Mouse (Mus musculus): ENCODE results near the gene Psg19.
"Not testable (repeated sequence)": the region's sequence is repeated elsewhere in the genome, so short reads cannot be mapped to it uniquely, and the experiment has no call there.

Psg19 gene

DNA sequence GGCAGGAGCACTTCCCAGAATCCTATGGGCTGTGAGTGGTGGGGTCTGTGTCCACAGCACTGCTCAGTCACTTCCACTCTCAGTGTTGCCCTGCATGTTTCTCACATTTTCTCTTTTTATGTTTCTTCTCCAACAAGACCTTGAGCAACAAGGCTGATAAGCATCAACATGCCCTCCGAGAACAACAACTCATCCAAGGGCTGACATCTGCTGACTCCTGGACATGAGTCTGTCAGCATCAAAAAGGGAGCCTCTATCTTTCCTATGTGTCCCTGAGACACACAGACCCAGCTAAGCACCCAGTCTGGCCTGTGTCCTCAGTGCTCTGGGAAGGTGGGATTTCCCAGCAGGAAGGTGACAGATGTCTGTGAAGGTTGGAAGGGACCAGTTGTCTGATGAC is at the start of gene Psg19:
TSS of gene Psg19 (minus strand) at position 101 of the 400 bp plus-strand sequence.
- in situ Hi-C loops (cut with MboI, MseI): no loop called here

DNA sequence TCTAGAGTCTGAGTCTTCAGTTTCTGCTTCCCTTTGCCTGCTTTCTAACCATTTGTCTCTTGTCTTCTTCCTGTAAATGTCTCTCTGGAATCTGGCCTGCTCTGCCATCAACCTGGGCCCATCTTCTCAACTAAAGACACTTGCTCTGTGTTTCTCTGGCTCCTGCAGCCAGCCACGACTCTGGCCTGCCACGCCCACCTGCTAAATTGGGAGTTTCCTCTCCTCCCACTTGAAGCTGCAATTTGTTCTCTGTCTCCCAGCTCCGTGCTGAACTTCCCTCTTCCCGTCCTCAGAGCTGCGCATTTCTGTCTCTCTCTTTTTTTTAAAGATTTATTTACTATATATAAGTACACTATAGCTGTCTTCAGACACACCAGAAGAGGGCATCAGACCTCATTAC is 46.5 kb upstream of the Psg19 start:
- in situ Hi-C loops (cut with MboI, MseI): no loop called here

DNA sequence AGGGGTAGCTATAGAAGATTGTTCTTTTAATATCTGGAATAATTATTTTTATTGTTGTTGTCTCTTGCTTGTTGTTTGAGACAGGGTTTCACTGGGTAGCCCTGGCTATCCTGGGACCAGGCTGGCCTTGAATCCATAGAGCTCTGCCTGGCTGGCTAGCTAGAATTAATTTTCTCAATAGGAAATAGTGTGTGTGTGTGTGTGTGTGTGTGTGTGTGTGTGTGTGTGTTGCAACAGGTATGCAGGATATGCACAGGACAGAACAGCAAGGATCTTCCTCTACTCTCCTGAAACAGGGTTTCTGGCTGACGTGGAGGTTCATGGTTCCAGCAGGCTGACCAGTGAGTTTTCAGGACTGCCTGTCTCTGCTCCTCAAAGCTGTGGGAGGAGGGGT is 42.9 kb upstream of the Psg19 start:
- in situ Hi-C loops (cut with MboI, MseI): no loop called here

DNA sequence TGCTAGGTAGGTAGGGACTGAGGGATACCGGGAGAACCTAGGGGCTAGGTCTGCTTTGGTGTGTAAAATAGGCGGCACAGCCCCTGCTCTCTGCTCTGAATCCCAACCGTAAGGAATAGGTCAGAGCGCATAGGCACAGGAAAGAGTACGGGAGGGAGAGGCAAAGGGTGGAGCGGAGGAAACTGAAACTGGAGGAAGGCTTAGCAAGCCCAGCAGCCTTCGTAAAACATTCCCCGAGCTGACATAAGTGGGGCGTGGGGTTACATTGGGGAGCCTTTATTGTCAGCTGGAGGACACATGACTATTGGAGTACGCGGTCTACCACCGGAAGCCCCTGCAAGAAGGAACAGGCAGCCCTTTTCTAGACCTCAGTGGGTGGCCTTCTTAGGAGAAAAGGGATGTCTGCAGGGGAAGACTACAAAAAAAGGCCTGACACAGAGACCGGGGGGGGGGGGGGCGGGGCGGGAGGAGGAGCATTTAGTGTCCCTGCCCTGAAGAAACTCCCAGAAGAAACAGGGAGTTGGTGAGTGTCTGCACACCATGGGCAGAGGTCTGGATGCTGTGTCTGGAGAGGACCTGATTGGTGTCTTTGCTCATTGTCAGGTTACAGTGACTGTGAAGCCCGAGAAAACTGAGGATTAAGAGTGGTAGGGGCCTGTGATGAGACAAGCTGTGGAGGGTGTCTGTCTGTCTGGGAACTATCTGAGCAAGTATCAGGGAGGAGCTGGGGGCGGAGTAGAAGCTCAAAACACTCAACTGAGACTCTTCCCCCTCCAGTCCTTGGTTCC is 42.3 kb upstream of the Psg19 start:
- in situ Hi-C loops (cut with MboI, MseI): no loop called here

DNA sequence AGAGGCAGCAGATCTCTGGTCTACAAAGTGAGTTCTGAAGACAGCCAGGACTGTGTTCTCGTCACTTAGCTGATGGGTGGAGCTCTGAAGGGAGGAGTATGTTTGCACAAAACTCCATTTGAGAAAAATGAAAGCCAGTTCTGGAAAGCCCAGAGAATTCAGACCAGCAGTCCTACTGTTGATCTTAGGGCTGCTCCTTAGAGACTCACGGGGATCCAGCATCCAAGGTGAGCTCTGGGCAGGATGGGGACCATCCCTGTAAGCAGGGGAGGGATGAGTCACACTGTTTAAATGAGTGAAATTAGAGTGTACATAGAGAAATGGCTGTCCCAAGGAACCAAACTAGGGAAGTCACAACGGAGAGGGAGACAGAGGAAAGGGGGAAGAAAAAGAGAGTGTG is 41.5 kb upstream of the Psg19 start, which contains the start of gene Mill2:
TSS of gene Mill2 (plus strand) at position 102 of the 400 bp plus-strand sequence.
- in situ Hi-C loops (cut with MboI, MseI): no loop called here

DNA sequence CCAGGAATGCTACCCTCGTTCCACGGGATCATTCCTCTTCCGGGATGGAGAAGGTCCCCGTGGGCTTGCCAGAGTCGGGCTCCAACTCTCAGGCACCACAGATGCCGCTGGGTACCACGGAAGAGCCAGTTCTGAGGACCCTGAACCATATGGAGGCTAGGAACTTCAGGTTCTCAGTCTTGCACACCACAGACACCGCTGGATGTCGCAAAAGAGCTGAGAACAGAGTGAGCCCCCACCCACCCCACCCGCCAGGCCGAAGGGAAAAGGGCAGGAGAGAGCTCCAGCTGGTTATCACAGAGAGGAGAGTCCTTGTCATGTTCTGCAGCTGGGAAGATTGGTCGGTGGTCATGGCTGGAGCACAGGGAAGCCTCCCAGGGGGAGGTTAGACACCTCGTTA is 34.0 kb upstream of the Psg19 start:
- in situ Hi-C loops (cut with MboI, MseI): no loop called here

DNA sequence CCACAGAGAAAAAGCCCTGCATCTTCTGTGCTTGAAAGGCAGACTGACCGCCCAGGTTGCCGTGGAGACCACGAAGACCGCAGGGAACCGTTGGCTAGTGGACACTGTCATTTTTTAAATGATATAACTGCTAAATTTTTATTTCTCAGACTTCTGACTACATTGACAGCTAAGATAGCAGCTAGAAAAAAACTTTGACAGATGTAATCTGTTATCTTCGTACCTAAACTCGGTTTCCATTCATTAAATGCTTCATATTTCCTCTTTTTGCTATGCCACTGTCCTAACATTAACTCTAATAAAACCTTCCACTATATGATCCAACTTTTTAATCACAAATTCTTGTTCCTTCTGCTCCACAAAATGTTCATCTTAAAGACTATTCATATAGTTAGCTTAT is 31.2 kb upstream of the Psg19 start:
- in situ Hi-C loops (cut with MboI, MseI): no loop called here

DNA sequence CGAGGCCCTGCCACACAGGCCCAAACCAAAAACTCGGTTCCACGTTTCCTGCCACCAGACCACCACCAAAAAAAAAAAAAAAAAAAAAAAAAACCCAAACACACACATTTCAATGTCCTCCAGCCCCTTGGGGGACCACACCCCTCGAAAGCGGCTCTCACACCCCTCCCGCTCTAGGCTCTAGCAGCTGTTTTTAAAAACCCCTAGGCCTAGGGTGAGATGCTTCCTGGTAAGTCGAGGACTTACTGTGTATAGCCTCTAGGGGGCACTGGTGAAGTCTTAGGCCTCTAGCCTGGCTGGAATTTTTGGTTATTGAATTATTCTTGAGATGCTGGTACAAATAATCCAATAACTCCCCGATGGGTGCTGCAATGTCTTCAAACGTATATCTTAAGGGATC is 30.3 kb upstream of the Psg19 start:
- in situ Hi-C loops (cut with MboI, MseI): no loop called here

DNA sequence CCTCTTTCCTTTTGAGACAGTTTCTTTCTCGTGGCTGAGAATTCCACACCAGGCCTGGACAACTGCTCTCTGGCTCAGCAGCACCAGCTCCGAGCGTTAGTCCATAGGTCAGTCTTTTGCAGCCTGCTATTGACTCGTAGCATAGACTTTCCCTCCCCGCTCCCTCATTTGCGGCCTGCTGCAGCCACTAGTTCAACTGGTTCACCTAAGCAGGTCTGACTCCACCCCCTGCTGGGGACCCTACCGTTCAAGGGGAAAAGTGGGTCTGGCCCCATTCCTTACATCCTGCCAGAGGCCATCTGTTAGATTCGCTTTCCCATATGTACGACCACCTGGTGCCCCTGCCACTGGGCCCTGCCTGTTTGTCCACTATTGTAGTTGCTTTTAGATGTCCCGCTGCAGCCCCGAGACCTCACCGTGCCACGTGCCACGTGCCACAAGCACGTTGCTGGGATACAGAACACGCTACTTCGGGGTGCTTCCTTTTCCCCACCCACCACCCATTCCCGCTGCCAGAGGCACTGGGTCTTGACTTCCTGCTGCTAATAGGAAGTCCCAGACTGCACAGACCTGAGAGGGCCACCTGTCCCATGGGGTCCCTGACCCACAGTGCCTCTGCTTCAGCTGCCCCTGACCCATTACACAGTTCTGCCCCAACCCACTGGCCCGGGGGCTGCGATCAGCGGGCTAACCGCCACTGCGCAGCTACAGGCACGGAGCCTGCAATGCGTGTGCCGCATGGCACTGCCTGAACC is 29.6 kb upstream of the Psg19 start:
- in situ Hi-C loops (cut with MboI, MseI): no loop called here

DNA sequence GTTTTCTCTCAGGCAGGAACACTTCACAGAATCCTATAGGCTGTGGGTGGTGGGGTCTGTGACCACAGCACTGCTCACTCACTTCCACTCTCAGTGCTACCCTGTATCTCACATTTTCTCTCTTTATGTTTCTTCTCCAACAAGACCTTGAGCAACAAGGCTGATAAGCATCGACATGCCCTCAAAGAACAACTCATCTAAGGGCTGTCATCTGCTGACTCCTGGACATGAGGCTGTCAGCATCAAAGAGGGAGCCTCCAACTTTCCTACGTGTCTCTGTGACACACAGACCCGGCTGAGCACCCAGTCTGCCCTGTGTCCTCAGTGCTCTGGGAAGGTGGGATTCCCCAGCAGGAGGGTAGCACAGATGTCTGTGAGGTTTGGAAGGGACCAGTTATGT is 23.2 kb upstream of the Psg19 start, which contains the start of gene Psg17:
TSS of gene Psg17 (minus strand) at position 101 of the 400 bp plus-strand sequence.
- in situ Hi-C loops (cut with MboI, MseI): no loop called here

DNA sequence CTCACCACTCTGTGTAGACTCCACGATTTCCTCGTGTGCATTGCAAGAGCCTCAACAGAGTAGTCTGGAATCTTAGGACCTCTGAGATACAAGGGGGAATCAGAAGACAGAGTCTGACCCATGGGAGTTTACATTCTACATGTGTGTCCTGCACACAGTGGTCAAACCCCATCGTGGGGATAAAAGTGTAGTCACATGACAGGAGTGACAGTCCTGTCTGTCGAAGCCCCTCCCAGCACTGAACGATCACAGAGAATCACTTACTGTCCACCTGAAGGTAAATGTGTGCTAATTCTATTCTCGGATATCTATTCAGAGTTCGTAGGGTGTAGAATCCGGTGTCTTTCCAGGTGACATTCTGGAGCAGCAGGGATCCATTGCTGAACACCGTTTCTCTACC is 20.0 kb upstream of the Psg19 start:
- in situ Hi-C loops (cut with MboI, MseI): no loop called here

DNA sequence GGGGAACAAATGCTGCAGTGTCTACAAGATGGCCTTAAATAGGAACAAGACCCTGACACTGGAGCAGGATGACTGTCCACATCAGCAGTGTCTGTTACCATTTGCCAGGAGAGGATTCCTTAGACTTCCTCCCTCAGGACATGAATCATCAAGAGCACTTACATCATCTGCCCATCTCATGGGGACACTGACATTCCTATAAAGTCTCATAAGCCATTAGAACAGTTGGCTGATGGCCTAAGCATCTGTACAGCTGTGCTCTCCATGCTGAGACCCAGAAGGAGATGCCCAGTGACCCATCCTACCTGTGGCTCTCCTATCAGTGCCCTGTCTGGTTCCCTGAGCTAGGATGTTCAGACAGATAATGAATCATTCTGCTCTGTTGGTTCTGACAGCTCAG is 5.2 kb upstream of the Psg19 start:
- in situ Hi-C loops (cut with MboI, MseI): loop anchor here in 1 of 2 experiments (5.0 kb wide), 1 partner anchor 81 kb away; no protein-coding TSS in a partner anchor

DNA sequence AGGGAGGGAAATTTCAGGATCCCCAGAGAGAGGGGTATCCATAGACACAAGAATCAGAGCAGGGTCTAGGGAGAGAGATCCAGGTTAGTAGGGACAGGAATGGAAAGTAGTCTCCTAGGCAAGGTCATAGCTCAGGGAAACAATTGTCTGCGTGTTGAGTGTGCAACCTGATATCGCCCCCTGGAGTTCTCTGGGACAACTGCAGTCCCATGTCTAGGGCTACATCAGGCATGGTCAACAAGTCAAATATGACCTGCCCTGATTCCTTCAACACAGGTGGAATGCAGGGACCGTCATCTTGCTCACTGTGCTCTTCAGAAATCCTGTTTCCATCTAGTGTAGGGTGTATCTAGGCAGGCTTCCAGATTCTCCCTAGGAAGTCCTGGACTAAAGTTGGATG is 809 bp upstream of the Psg19 start:
- in situ Hi-C loops (cut with MboI, MseI): no loop called here

DNA sequence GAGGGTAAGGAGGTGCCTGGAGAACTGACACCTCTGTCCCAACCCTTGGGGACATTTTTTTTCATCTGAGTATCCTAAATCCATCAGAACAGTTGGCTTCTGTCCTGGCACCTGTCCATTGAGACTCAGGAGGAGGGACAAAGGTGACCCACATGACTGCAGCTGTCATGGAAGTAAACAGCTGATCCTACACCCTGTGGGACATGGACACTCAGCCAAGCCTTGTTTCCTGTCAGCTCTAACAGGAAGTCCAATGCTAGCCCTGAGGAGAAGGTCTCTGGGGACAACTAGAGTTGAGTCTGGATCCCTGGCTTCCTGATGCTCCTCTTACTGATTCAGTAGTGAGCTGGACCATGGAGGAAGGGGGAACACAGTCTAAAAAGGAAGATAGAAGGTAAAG is 7.6 kb downstream of the Psg19 start:
- in situ Hi-C loops (cut with MboI, MseI): not testable (repeated sequence)

DNA sequence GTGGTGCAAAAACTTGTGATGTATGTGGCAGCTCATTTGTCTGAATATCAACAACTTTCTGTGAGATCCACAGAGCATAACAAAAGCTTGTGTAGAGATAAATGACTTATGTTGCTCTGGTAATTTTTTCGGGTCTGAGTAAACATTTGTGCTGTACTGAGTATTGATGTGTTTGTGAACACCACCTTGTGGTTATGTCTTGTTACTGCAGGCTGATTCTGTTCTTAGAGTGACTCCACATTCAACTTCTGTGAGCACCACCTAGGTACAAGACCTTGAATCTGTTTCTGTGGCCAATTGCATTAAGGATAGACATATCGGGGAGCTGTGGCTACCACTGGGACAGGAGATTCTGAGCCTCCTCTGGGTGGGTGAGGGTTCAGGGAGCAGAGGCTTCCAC is 17.0 kb downstream of the Psg19 start:
- in situ Hi-C loops (cut with MboI, MseI): not testable (repeated sequence)

DNA sequence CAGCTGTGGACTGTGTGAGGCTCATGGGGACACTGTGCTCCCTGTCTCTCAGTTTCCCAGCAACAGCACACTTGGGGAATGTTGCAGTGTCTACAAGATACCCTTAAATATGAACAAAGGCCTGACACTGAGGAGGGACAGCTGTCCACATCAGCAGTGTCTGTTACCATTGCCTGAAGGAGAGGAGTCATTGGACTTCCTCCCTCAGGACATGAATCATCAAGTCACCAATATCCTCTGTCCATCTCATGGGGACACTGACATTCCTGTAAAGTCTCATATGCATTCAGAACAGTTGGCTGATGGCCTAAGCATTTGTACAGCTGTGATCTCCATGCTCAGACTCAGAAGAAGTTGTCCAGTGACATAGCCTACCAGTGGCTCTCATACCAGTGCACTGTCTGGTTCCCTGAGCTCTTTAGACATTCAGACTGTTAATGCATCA is 19.0 kb downstream of the Psg19 start:
- in situ Hi-C loops (cut with MboI, MseI): no loop called here

DNA sequence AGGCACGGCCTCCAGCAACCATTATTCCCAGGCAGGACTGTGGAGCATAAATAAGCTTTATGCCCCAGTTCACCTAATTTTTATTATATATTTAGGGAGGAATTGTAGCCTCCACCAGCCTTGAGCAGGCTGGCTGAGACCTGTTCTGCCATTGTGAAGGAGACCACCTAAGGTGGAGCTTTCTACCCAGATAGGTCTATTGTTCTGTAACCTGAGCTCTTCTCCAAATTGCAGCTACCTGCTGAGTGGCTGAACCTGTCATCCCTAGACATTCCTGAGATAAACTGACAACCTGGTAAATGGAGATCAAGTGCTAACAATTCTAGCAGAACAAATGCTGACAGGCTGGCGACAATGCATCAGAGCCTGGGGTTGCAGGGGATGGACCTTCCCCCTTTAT is 35.4 kb downstream of the Psg19 start:
- in situ Hi-C loops (cut with MboI, MseI): not testable (repeated sequence)

DNA sequence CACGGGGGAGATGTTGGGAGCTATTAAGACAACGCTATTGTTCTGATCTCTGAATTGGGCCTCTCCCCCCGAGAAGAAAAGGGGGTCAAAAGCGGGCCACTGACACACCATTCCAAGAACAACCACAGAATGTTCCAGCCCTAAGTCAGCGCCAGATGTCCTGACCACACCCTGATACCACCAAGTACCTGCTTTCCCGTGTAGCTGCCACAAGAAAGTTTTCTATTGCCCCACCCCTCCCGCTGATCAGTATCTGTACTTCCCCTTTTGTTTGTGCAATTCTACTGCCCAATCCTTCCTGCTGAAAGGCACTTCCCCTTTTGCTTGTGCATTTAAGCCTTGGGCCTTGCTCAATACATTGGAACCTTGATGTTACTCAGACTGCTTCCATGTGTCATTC is 38.2 kb downstream of the Psg19 start:
- in situ Hi-C loops (cut with MboI, MseI): not testable (repeated sequence)

DNA sequence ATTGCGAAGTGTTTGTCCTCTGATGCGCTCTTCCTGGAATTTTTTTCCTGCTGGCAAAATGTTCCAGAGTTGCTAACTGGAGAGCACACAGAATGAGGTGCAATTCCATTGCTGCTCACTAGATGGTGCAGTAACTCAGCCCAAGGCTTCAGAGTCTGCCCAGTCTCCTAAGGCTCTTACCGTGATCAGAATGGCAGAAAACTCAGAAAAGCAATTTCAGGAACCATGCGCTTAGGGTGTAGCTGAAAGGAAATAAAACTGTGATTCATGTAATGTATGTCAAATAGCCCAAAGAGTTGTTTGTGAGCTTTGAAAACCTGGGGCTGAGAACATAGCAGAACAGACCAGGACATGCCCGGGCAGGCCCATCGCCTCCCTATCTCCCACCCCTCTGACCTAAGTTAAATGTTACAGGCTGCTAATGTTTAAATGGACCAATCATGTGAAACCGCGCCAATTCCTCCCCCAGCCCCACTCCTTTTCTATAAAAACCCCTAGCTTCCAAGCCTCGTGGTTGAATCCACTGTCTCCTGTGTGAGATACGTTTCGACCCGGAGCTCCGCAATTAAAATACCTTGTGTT is 48.3 kb downstream of the Psg19 start:
- in situ Hi-C loops (cut with MboI, MseI): loop anchor here in 1 of 2 experiments (5.0 kb wide), 1 partner anchor 122 kb away; the partner anchor contains the start of gene Pglyrp1

DNA sequence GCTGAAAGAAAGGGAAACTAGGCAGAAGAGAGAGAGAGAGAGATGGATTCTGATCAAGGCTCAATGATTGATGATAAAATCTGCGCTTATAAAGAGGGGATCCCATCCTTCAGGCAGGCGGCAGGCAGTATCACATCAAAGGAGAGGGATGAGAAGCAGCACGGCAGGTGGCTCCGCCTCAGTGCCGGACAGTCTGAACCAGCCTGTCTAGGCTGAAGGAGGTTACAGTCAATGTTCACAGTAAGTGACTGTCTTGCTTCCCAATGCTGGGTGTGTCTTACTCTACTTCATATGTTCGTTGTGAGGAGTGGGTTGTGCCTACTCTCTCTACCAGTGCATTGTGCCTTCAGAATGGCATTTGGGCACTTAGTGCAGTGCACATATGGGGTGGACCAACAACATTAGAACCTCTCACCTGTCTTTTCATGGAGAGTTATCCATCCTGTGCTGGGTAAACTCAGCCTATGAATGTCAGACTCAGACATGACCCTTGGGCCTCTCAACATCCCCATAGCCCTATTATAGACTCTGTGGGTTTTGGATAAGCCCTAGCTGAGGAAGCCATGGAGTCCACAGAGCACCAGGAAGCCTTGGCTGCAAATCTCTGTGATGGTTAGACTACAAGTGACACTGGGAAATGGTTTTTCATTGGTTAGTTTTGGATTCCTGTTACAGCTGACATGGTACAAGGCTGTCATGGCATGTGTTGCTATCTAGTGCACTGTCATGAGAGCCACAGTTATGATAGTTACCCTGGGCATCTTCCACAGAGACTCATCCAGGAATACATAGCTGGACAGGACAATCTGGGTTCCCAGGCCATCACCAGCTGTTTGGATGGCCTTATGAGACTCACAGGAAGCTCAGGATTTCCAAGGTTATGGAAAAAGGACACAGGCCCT is 49.1 kb downstream of the Psg19 start:
- in situ Hi-C loops (cut with MboI, MseI): loop anchor here in 1 of 2 experiments (5.0 kb wide), 1 partner anchor 123 kb away; the partner anchor contains the start of gene Pglyrp1

DNA sequence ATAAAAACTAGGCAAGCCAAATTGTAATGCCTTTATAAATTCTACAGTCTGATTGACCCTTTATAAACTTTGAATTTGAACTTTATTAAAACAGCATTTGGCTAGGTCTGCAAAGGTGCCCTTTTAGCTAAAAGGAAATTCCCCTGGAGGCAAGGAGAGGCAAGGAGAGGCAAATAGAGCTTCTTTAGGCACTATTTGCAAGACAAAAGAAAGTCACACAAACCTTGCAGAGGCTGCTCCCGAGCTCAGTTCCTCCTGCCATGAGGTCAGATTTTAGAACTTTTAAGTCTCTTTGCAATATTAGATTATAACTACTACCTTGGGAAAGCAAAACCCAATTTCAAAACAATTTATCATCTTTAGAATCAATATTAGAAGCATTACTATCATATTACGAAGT is 50.9 kb downstream of the Psg19 start:
- in situ Hi-C loops (cut with MboI, MseI): loop anchor here in 1 of 2 experiments (5.0 kb wide), 1 partner anchor 125 kb away; the partner anchor contains the start of gene Pglyrp1
